Mouse (Mus musculus) lung, embryonic 16.5 days (tissue): ENCODE results near the gene Ucn2. TPM values are rescaled to one million over a fixed set of nuclear protein-coding genes. Genes with fewer than 3 reads are reported as not detected.

Experiments used
- ATAC-seq: fragments of 200-750 bp; cut with Nextera tagmentation; 2 replicates; pipeline ENCODE4 v1.8.0; 2017; ENCODE audit warnings: low read depth, mild to moderate bottlenecking, moderate library complexity
- H3K27ac ChIP-seq: fragments of 300-500 bp; sonication (generic); 2 replicates; pipeline ENCODE4 v1.5.1; 2014; ENCODE audit warnings: mild to moderate bottlenecking, control low read depth, low read length
- H3K27me3 ChIP-seq: fragments of 300-500 bp; sonication (generic); 2 replicates; pipeline ENCODE4 v1.6.1; 2014; ENCODE audit warnings: low read depth, low read length, mixed read lengths; ENCODE audit not compliant: control insufficient read depth, insufficient read depth
- H3K36me3 ChIP-seq: fragments of 300-500 bp; sonication (generic); 2 replicates; pipeline ENCODE4 v1.6.1; 2014; ENCODE audit warnings: low read length; ENCODE audit not compliant: control insufficient read depth, insufficient read depth
- H3K4me1 ChIP-seq: fragments of 300-500 bp; sonication (generic); replicated peaks from 2 replicates; pipeline ENCODE4 v1.6.1; 2014; ENCODE audit warnings: low read length, mixed read lengths; ENCODE audit not compliant: control insufficient read depth, insufficient read depth
- H3K4me2 ChIP-seq: fragments of 300-500 bp; sonication (generic); 2 replicates; pipeline ENCODE4 v1.6.1; 2014; ENCODE audit warnings: low read depth, low read length, control low read depth
- H3K4me3 ChIP-seq: fragments of 300-500 bp; sonication (generic); 2 replicates; pipeline ENCODE4 v1.5.1; 2014; ENCODE audit warnings: mild to moderate bottlenecking, low read length, control low read depth
- H3K9ac ChIP-seq: fragments of 300-500 bp; sonication (generic); 2 replicates; pipeline ENCODE4 v1.6.1; 2014; ENCODE audit warnings: low read length, control low read depth
- H3K9me3 ChIP-seq: fragments of 300-500 bp; sonication (generic); 2 replicates; pipeline ENCODE4 v1.6.1; 2016; ENCODE audit warnings: low read length; ENCODE audit not compliant: control insufficient read depth
- WGBS: fragments of 180-500 bp; shearing (Covaris S2); extraction: QIAGEN DNeasy Blood & Tissue Kit; methylation state at CpG from one replicate; pipeline ENCODE4 v1.1.7; 2014; 5-methylcytosine and 5-hydroxymethylcytosine counted together
- polyA plus RNA-seq: library from polyadenylated mRNA; unstranded; fragments of >200 nt; fragmentation: Nextera tagmentation; extraction: Ambion mirVana; gene quantifications from 2 replicates; pipeline ENCODE4 v1.2.1, GENCODE M21; 2015

Ucn2 gene
- polyA plus RNA-seq, 1 experiment from 2014 or later = not detected

GRCm38 (mm10) chr9:108955846-108956245 is 30.0 kb upstream of the Ucn2 start:
- H3K27me3 ChIP-seq = no peaks in the 10 kb centered on the region

GRCm38 (mm10) chr9:108963577-108963976 is 22.2 kb upstream of the Ucn2 start:
- Histone ChIP-seq H3K36me3 (no peaks in the 10 kb centered on the region), H3K4me3 (no peak overlapping the region), H3K27me3 (no peaks in the 10 kb centered on the region), H3K9me3 (no peaks in the 10 kb centered on the region), H3K4me1 (no peaks in the 10 kb centered on the region), H3K9ac (no peak overlapping the region), H3K27ac (no peak overlapping the region), H3K4me2 (no peak overlapping the region)
- ATAC-seq = no peak
- 61% methylated on average over 3 of the region's 3 CpGs for WGBS

More at GRCm38 (mm10) chr9:108955846-108956245, 30.0 kb upstream of the Ucn2 start:
- Histone ChIP-seq H3K4me3 (no peak overlapping the region), H3K4me1 (peaks cover 5% of the 10 kb centered on the region; the same call in 1 of the 2 replicates), H3K9ac (no peak overlapping the region), H3K9me3 (no peaks in the 10 kb centered on the region), H3K4me2 (no peak overlapping the region), H3K36me3 (no peaks in the 10 kb centered on the region), H3K27ac (no peak overlapping the region)
- ATAC-seq = no peak
- WGBS = 85% methylated on average over 11 of the region's 11 CpGs

GRCm38 (mm10) chr9:108964338-108964737 is 21.5 kb upstream of the Ucn2 start:
- H3K4me3 ChIP-seq = no peak overlapping the region
- H3K4me1 ChIP-seq = no peaks in the 10 kb centered on the region
- ATAC-seq = no peak
- no peak overlapping the region for H3K27ac ChIP-seq
- WGBS = 70% methylated on average over 6 of the region's 6 CpGs
- no peak overlapping the region for H3K9ac ChIP-seq
- H3K4me2 ChIP-seq = no peak overlapping the region
- no peaks in the 10 kb centered on the region for H3K36me3 ChIP-seq
- no peaks in the 10 kb centered on the region for H3K27me3 ChIP-seq
- no peaks in the 10 kb centered on the region for H3K9me3 ChIP-seq

GRCm38 (mm10) chr9:108970623-108971022 is 15.2 kb upstream of the Ucn2 start:
- H3K36me3 ChIP-seq = no peaks in the 10 kb centered on the region
- H3K4me3 ChIP-seq = no peak overlapping the region
- no peak overlapping the region for H3K27ac ChIP-seq
- H3K9me3 ChIP-seq = no peaks in the 10 kb centered on the region
- no peak for ATAC-seq
- 67% methylated on average over 8 of the region's 8 CpGs for WGBS
- no peaks in the 10 kb centered on the region for H3K27me3 ChIP-seq
- H3K9ac ChIP-seq = no peak overlapping the region
- H3K4me1 ChIP-seq = no peaks in the 10 kb centered on the region
- no peak overlapping the region for H3K4me2 ChIP-seq

GRCm38 (mm10) chr9:108976483-108976882 is 9.3 kb upstream of the Ucn2 start:
- H3K9ac ChIP-seq = no peak overlapping the region
- H3K4me1 ChIP-seq = no peaks in the 10 kb centered on the region
- no peaks in the 10 kb centered on the region for H3K9me3 ChIP-seq
- 75% methylated on average over 9 of the region's 9 CpGs for WGBS
- no peaks in the 10 kb centered on the region for H3K27me3 ChIP-seq
- H3K4me3 ChIP-seq = no peak overlapping the region
- no peak overlapping the region for H3K27ac ChIP-seq
- no peak for ATAC-seq
- H3K4me2 ChIP-seq = no peak overlapping the region
- no peaks in the 10 kb centered on the region for H3K36me3 ChIP-seq

GRCm38 (mm10) chr9:108977966-108978365 is 7.8 kb upstream of the Ucn2 start:
- WGBS = 67% methylated on average over 7 of the region's 7 CpGs
- ATAC-seq = no peak
- H3K4me1 ChIP-seq = no peaks in the 10 kb centered on the region

GRCm38 (mm10) chr9:108982498-108982897 is 3.3 kb upstream of the Ucn2 start:
- no peaks in the 10 kb centered on the region for H3K4me1 ChIP-seq
- no peak overlapping the region for H3K4me3 ChIP-seq
- no peak overlapping the region for H3K4me2 ChIP-seq
- H3K9me3 ChIP-seq = no peaks in the 10 kb centered on the region
- no peaks in the 10 kb centered on the region for H3K27me3 ChIP-seq
- H3K36me3 ChIP-seq = no peaks in the 10 kb centered on the region
- no peak overlapping the region for H3K27ac ChIP-seq
- 77% methylated on average over 8 of the region's 8 CpGs for WGBS
- H3K9ac ChIP-seq = no peak overlapping the region
- ATAC-seq = no peak

More at GRCm38 (mm10) chr9:108977966-108978365, 7.8 kb upstream of the Ucn2 start:
- Histone ChIP-seq H3K4me3 (no peak overlapping the region), H3K36me3 (no peaks in the 10 kb centered on the region), H3K9ac (no peak overlapping the region), H3K27ac (no peak overlapping the region), H3K27me3 (no peaks in the 10 kb centered on the region), H3K4me2 (no peak overlapping the region), H3K9me3 (no peaks in the 10 kb centered on the region)

- Histone ChIP-seq H3K27ac (no peak overlapping the region), H3K4me1 (peaks cover 6% of the 10 kb centered on the region; the same call in 1 of the 2 replicates), H3K27me3 (no peaks in the 10 kb centered on the region), H3K9ac (no peak overlapping the region), H3K4me2 (no peak overlapping the region), H3K36me3 (no peaks in the 10 kb centered on the region), H3K9me3 (no peaks in the 10 kb centered on the region), H3K4me3 (no peak overlapping the region)
- no peak for ATAC-seq
- WGBS = 65% methylated on average over 9 of the region's 9 CpGs
These were observed 2.6 kb upstream of the Ucn2 start for GRCm38 (mm10) chr9:108983209-108983608.

GRCm38 (mm10) chr9:108987704-108988350 is 2.0 kb downstream of the Ucn2 start:
- Histone ChIP-seq H3K4me3 (peak overlapping the region; percentile 34), H3K27me3 (no peaks in the 10 kb centered on the region), H3K4me2 (peak overlapping the region; percentile 53), H3K4me1 (peaks cover 22% of the 10 kb centered on the region), H3K36me3 (no peaks in the 10 kb centered on the region), H3K9me3 (no peaks in the 10 kb centered on the region), H3K27ac (no peak overlapping the region), H3K9ac (peak overlapping the region; percentile 44)
- no peak for ATAC-seq
- WGBS = 19% methylated on average over 15 of the region's 15 CpGs
